Mouse (Mus musculus): ENCODE measurements around the gene Skida1.

Gene Skida1

GRCm38 (mm10) chr2:18015581-18015980, 33.3 kb downstream of the Skida1 start:
- no peak for DNase-seq (ENCODE audit: low spot score)

GRCm38 (mm10) chr2:18012866-18013265, 36.0 kb downstream of the Skida1 start:
- DNase-seq (ENCODE audit: low spot score): no peak

GRCm38 (mm10) chr2:18011226-18011625, 37.6 kb downstream of the Skida1 start:
- no peak for DNase-seq (ENCODE audit: low spot score)

- no peak for DNase-seq (ENCODE audit: low spot score)
These were observed 43.7 kb downstream of the Skida1 start for GRCm38 (mm10) chr2:18005137-18005536.

- no peak for DNase-seq (ENCODE audit: low spot score)
These were observed 44.6 kb downstream of the Skida1 start for GRCm38 (mm10) chr2:18004286-18004685.

- no peak for DNase-seq (ENCODE audit: low spot score)
These were observed 46.5 kb downstream of the Skida1 start for GRCm38 (mm10) chr2:18002306-18002705.

GRCm38 (mm10) chr2:17996858-17997257, 52.0 kb downstream of the Skida1 start, which contains the start of gene H2al2a:
TSS of gene H2al2a (minus strand) at chr2:17996958.
- no peak for DNase-seq (ENCODE audit: low spot score)

All from testis, postnatal 10 days (tissue).